Mouse (Mus musculus) hindlimb bud, embryonic 11.5 days (tissue): ENCODE data around the gene Myl3.

Experiments
- DNase-seq: peaks from one replicate; pipeline ENCODE4 v3.0.0-alpha.2; 2012; ENCODE audit warnings: low read depth, low spot score; ENCODE audit errors: extremely low spot score

The Myl3 gene

DNA sequence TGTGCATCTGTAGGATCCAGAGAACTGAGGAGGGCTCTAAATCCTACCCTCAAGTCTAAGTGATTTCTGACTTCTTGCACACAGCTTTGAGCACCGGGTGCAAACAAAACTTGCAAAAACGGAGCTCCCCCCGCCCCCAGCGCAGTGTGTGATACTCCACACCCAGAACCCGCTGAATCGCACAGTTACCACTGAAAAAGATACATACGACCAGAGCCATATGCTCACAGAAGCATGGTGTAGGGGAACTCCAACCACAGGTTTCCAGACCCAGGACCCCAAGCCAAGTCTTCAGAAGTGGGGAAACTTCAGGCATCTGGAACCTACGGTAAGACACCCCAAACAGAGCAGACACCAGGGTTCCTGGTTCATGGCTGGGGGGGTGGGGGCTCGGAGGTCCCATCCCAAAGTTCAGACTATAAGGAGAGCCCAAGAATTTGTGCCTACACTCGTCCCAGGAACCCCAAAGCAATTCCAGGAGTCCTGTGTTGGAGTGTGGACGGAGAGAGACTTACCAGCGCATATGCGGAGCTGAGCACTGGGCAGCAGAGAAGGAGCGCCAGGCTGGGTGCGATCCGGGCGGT, at the start of gene Myl3:
Myl3 (plus strand) TSS at position 151 of the 584 bp plus-strand sequence.
- DNase-seq = no peak

DNA sequence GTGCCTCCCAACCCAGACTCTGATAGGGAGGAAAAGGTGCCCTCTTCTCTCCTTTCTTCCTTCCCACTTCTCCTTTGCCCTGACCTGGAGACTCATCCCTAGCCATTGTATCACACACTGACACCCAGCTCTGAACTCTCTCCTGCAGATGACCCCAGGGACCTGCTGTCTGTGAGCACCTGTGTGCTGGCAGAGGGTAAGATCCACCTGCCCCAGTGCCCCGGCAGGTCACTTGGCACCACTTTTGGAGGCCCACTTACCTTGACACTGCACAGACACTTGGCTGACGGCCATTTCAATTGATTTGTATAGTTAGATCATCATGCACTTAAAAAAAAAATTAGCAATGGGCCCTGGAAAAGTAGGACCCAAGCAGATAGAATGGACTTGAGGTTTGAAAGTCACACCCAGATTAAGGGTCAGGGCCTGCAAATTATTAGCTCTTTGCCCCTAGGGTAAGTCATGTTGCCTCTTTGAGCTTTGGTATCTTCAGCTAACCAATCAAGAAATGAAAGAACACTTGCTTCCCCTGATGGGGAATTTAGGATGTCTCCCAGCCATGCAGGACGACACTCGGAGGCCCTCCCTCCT, 46.4 kb upstream of the Myl3 start:
- DNase-seq = no peak

DNA sequence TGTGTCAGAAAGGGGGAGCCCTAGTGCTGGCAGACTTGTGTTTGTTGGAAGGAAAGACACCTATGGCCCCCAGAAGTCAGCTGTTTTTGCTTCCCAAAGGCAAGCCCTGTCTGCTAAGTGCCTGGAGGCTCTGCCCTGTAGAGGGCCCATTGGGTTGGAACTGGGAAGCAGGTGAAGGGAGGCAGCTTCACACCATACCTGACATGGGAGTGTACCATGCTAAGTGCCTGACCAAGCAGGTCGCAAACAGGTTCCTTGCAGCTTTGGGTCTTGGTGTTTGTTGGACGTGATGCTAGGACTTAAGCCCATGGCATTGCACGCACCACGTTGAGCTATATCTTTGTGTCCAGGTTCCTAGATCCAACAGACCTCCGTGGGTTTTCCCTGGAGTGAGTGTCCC, 45.2 kb upstream of the Myl3 start:
- no peak for DNase-seq

DNA sequence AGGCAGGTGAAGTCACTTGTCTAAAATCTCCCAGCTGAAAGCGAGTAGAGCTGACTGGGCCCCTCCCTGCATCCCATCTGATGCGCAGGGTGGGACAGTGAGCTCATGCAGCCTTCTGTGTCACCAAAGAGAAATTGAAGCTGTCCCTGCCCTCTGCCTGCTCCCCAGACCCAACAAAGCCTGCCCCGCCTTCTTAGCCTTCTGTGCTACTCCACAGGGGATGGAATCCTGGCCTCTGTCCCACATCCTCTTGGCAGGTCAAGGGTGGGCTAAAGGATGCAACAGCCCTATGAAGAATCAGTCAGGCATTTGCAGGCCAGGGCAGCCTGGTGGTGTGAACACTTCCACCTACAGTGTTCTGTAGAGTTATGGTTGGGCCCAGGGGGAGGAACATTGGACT, 44.2 kb upstream of the Myl3 start:
- no peak for DNase-seq

DNA sequence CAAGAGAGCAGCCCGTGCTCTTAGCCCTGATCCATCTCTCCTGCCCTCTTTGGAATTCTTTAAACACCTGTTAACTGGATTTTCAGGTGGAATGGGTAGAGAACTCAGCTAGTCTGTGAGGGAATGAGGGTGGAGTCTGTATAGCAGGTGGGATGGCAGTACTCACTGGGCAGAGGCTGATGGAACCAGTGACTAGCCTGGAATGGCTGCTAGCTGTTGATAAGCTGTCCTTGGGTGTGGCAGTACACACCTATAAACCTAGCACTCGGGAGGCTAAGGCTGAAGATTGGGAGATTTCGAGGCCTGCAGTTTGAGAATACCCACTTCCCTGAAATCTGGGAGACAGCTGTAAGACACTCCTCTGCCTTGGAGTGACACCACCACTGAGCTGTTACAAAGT, 42.1 kb upstream of the Myl3 start:
- DNase-seq = no peak

DNA sequence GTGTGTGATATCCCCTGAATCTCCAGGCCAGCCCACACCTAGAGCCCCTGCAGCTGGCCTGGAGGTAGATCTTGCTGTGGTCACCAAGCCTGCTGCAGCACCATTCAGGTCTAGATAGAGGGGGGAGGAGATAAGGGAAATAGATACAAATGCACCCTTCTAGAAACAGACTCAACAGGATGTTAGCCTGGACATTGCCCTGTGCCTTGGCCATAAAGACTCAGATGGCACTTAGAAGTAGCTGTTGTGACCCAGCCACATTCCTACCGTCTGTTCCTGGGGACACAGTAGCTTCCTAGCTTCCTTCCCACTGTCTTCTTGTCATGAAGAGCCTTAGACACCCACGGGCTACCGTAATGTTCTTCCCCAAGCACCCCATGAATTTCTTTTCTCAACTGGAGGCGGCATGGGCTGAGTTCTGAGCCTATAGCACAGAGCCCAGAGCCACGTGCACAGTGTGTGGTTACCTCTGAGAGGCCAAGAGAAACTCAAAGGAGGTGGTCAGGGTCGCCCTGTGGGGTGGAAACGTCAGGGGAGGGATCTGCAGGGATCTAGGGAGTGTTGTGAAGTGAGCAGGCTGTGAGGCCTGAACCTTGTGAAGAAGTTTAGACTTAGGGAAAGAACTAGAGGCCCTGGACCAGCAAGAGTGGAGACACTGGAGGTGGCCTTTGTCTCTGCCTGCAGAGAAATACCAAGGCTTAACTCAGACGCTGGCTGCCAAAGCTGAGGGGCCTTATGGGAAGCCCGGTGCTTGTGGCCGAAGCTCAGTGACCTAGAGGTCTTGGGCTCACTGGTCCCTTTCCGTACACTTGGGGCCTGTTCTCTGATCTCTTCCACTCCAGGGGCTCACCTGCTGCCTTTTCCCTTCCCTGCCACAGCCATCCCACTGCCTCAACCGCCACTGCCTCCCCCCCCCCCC, 40.3 kb upstream of the Myl3 start:
- no peak for DNase-seq

DNA sequence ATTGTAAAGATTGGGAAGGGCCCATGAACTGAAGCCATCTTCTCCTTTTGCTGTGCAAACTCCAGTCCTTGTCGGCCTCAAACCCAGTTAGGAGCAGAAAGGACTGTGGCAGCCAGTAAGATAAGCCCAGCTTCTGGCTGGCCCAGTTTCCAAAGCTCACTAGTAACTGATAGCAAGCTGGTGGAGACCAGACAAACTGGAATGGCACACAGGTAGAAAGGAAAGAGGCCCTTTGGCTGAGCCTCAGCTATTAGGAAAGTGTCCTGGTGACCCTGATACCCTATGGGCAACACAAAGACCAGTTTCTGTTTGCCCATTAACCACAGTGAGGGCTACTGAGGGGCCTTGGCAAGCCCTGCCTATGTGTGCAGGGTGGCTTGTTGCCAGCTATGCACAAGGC, 38.8 kb upstream of the Myl3 start:
- DNase-seq = no peak

DNA sequence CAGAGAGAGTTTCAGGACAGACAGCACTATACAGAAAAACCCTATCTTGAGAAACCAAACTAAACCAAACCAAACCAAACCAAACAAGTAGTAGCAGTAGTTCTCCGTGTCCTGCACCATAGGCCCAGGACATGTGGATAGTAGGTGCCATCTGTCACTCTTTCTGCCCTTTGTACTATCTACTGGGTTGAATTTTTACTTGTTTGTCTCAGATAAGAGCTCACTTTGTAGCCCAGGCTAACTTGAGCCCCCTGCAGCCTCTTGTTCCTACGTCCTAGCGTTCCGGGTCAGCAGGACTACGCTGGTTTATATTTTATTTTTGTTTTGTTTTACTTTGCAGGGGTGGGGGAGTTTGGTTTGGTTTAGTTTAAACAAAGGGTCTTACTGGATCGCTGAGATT, 37.7 kb upstream of the Myl3 start:
- DNase-seq = no peak

DNA sequence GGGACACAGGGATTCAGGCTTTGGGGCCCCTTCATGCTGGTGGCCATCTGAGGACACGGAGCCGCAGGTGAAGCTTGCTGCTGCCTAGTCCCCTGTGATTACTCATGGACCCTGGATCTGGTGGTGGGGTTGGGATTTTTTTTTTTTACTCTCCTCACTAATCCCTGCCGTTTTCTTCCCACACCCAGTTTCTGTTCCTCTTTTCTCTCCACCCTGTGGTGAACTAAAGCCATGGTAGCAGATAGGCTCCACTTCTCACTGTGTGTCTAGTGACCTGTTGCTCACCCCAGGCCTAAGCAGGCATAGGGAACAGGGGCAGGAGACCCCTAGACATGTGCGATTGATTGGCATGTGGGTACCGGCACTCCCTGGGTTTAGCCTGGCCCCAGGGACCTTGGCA, 34.9 kb upstream of the Myl3 start:
- no peak for DNase-seq

DNA sequence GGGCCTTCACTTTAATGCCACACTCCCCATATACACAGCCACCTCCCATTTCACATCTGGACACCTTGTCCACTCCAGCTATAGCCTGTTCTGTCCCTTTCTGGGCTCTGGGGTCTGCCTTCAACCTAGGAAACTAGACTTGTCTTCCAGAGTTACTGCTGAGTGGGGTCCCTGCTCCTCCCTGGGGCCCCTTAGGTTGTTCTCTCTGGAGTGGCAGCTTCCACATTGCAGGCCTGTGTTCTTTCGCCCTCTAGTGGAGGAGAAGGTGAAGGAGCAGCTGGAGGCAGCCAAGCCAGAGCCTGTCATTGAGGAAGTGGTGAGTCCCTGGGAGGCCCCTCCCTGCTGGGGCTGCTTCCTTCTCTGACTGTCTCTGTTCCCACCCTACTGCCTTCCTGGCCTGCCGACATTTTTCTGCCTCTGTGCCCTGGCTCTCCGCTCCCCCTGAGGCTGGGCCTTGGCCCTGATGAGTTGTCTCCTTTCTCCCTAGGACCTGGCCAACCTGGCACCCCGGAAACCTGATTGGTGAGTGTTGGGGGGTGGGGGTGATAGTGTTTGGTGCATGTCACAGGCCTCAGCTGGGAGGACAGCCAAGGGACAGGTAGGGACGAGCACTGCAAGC, 31.9 kb upstream of the Myl3 start:
- no peak for DNase-seq

DNA sequence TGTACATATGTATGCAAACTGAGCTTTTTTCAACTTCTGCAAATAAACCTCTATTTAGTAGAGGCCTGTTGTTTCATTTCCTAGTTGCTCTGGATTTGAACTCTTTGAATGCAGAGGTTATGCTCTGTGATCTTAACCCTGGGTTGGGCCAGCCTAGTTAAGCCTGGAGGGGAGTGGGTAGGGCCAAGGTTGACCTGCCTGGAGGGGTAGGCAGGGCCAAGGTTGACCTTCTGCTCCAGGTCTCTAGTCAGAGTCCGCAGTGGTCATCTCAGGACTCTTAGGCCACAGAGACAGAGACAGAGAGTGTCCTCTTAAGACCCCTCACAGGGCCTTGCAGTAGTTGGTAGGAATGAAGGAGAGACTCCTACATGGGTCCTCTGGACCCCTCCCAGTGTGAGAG, 30.1 kb upstream of the Myl3 start:
- no peak for DNase-seq

DNA sequence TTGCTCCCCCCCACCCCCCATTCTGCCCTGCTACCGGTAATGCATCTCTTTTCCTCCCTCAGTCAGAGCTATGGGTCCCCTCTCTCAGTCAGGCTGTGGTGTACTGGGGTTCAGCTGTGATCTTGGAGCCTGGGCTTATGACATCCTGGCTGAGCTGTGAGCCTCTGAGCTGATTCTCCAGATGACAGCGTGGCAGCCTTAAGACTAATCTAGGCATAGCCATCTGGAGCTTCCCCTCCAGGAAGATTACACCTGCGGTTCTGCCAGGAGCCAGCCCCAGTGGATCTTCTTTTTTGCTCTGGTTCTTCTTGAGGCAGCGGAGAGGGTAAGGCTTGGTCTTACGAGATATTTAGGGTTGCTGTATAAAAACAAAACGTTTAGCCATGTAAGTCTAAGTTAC, 29.7 kb upstream of the Myl3 start:
- DNase-seq = no peak

DNA sequence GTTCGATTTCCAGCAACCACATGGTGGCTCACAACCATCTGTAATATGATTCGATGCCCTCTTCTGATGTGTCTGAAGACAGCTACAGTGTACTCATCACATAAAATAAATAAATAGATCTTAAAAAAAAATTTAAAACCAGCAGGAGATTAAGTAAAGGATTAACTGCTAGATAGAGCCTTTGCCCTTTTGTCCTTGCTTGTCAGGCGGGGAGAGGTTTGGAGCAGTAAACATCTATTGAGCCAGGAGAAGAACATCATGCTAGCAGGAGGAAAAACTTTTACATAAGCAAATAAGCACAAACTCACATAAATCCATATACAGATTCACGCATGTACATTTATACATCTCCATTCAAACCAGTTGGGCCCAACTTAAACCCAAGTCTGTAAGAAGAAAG, 29.1 kb upstream of the Myl3 start:
- no peak for DNase-seq

DNA sequence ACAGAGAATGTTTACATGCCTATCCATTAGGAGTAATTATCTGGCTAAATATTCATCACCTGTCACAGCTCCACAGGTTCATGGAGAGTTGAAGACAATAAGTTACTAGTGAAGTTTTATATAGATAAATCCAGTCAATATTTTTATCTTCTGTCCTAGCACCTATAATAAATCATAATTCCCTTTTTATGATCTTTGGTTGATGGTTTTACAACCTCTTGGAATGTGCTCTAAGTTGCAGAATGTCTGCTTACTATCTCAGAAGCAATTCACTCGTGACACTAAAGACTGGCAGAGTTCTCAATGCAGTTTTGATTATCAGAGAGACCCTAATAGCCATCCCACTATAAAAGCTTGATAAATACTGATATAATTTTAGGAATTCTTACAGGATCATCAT, 28.3 kb upstream of the Myl3 start:
- no peak for DNase-seq

DNA sequence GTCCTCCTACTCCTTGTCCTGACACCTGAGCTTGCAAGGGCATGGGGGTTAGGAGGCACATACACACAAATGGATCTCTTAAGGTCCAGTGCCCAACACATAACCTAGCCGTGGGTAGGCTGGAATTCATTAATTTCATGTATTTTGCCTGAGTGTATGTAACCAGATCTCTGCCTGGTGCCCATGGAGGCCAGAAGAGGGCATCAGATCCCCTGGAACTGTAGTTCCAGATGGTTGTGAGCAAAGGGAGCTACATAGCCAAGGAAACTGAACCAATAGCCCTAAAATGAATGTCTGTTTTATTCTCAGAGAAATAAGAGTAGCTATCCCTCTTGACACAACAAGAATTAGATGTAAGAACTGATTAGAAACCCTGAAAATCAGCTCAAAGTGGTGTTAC, 26.2 kb upstream of the Myl3 start:
- no peak for DNase-seq

DNA sequence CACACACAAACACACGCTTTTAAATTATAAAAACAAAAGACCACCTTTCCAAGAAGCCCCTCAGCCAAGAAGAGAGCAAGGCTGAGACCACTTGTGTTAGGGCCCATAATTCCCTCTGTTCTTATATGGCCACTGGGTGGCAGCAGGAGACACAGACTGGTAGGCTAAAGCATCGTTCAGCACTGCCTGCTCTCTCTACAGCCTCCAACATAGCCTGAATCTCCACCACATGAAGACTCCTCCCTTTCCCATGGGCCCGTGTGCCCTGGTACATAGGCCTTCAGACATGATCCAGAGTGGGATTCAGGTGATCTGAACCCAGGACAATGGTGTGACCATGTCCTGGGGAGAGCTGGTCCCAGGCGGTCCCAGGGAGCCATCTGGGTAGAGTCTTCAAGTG, 24.9 kb upstream of the Myl3 start:
- DNase-seq = no peak

DNA sequence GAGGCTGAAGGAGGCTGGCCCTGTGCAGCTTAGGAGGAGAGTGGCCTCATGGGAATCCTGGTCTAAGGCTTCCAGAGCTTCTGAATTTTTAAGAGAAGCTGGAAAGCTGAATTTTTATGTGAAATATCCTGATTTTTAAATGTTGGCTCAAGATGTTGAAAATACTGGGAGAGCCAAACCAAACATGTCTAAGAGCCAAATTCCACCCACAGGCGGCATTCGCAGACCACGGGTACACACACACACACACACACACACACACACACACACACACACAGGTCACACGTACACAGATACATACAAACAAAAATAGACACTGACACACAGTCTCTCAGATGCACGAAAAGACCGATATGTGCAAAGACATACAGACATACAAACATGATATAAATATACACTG, 23.6 kb upstream of the Myl3 start:
- no peak for DNase-seq

DNA sequence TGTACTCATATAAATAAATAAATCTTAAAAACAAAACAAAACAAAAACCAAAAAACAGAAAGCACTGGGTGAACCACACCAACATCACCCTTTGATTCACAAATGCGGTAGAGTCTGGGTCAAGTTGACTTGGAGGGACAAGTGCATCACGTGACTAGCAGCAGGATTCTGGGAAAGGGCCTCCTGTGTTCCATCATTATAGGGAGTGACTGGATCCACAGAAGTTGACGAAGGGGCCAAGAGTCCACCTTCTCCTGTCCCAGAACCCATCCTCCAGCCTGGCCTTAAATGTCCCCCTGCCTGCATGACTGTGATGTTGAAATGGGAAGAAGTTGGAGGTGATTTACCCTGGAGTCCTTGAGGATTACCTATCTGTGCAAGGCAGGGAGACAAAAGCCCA, 22.9 kb upstream of the Myl3 start:
- no peak for DNase-seq

DNA sequence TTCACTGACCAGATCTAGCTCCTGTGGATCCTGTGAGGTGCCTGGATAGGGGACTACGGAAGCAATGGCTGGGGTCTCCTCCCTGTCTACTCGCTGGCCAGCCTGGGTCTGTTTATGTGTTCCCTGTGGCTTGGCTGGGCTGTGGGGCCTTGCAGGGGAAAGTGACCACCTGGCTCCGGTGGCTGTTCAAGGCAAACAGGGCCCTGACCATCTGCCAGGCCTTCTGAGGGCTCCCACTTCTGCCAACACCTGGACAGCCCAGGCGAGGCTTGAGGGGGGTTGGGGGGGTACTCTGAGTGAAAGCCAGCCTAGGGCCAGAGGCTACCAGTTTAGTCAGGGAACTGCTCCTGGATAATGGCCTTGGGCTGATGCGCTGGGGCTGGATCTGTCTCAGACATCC, 21.7 kb upstream of the Myl3 start:
- DNase-seq = no peak

DNA sequence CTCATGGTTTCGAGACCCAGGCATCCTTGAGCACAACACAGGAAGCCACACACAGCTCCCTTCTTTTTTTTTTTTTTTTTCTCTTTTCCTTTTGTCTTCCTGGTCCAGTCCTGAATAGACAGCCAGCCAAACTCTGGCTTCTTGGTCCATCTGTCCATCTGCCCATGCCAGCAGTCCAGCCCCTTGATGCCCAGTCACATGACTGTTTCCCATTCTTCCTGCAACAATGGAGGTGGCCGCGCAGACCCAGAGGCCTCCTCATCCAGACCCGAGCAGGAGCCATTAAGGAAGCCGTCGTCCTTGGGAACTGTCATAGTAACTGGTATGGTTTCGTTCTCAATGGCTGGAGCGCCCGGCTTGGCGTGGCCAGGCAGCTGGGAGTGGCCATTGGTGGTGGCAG, 19.6 kb upstream of the Myl3 start:
- DNase-seq = no peak

DNA sequence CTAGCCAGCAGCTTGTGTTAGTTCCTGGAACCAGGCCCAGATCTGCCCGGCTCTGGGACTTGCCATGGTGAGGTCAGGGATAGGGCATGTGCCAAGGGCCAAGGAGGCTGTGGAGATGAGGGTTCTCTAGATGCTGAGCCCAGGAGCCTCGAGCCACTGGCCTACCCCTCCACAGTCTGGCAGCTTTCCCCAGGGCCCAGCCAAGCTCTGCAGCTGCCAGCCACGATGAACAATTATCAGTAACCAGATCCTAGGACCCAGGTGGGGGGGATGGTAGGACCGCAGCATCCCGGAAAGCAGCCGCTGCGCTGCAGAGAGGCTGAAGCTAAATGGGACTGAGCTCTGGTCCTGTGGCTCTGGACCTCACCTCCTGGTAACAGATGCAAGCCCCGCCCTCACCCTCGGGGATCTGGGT, 15.9 kb upstream of the Myl3 start:
- DNase-seq = no peak

DNA sequence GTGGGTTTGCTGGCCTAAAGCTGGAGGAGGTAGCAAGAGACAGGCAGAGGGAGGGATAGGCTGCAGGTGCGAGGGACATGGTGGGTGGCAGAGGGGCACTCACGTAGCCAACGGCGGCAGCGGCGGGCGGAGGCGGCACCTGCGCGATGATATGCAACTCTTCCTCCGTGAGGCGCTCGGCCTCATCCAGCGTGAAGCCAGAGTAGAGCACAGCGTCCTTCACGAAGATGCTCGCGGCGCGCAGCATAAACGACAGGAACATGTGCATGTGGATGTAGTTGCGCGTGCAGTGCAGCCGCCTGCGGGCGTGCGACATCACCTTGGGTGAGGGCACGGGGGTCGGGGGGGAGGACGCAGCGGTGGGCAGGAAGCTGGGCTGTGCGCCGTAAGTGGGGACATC, 14.8 kb upstream of the Myl3 start:
- no peak for DNase-seq
